Mouse (Mus musculus): Measurements from ENCODE around the gene Dnm3. TPM values are rescaled to one million over a fixed set of nuclear protein-coding genes. Genes with fewer than 3 reads are reported as not detected.

Gene Dnm3
- total and polyA plus RNA-seq, 3 experiments: not detected

DNA sequence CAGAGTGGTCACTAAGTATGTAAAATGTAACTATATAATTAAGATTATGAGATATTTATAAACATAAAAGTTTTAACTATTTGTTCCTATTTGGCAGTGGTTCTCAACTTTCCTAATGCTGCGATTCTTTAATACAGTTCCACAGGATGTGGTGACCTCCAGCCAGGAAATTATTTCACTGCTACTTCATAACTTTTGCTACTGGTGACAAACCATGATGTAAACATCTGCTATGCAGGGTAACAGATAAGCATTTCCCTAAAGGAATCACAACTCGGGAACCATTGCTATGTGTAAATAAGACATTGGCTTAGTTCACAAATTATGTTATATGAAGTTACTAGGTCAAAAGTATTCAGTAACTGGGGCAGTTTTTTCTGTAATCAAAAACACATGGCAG lies 48.9 kb downstream of the Dnm3 start:
- Histone ChIP-seq H3K27me3 (ENCODE audit: control insufficient read depth in 1 of 2, insufficient read depth in 2 of 2, low read length in 2 of 2) (no peaks in the 10 kb centered on the region), H3K27ac (ENCODE audit: control insufficient read depth, low read depth, low read length) (no peak overlapping the region), H3K4me1 (ENCODE audit: control insufficient read depth in 1 of 2, insufficient read depth in 2 of 2, low read length in 2 of 2) (no peaks in the 10 kb centered on the region), H3K36me3 (ENCODE audit: control insufficient read depth in 1 of 2, insufficient read depth in 2 of 2, low read length in 2 of 2) (no peaks in the 10 kb centered on the region), H3K79me2 (ENCODE audit: control insufficient read depth, insufficient read depth, low read length, poor library complexity) (no peaks in the 10 kb centered on the region), H3K9ac (ENCODE audit: control insufficient read depth, low read depth, low read length, poor library complexity, severe bottlenecking) (no peak overlapping the region), H3K9me3 (replicated peaks; ENCODE audit: insufficient read depth, low read length) (no peaks in the 10 kb centered on the region), H3K4me3 (ENCODE audit: control insufficient read depth in 1 of 2, insufficient read depth in 1 of 2, low read depth in 2 of 2, low read length in 2 of 2) (no peak overlapping the region)
- no peak for TF ChIP-seq RAD21 (IDR thresholded peaks at IDR 0.05; ENCODE audit: low read depth, low read length)
- TF ChIP-seq MXI1 (IDR thresholded peaks at IDR 0.05; ENCODE audit: low read depth, low read length): no peak
- TF ChIP-seq JUND (IDR thresholded peaks at IDR 0.05; ENCODE audit: low read depth, low read length): no peak
- TF ChIP-seq MAX (IDR thresholded peaks at IDR 0.05; ENCODE audit: low read length): no peak
- TF ChIP-seq ELF1 (IDR thresholded peaks at IDR 0.05; ENCODE audit: low read depth, low read length): no peak
- TF ChIP-seq ZC3H11A (IDR thresholded peaks at IDR 0.05; ENCODE audit: low read depth, low read length): no peak
- no peak for TF ChIP-seq BHLHE40 (IDR thresholded peaks at IDR 0.05; ENCODE audit: borderline replicate concordance, low read depth, low read length)
- no peak for TF ChIP-seq MAZ (IDR thresholded peaks at IDR 0.05; ENCODE audit: low read depth, low read length)
- TF ChIP-seq HCFC1 (IDR thresholded peaks at IDR 0.05; ENCODE audit: low read depth, low read length): no peak
- TF ChIP-seq USF2 (IDR thresholded peaks at IDR 0.05; ENCODE audit: borderline replicate concordance in 1 of 2, insufficient read depth in 1 of 2, low read depth in 1 of 2, low read length in 2 of 2): no peak
- TF ChIP-seq NRF1 (IDR thresholded peaks at IDR 0.05; ENCODE audit: insufficient read depth, low read depth, low read length, poor library complexity, severe bottlenecking): no peak
- TF ChIP-seq CHD2 (IDR thresholded peaks at IDR 0.05; ENCODE audit: low read length): no peak
- no peak for DNase-seq (ENCODE audit: low read depth, low spot score)

DNA sequence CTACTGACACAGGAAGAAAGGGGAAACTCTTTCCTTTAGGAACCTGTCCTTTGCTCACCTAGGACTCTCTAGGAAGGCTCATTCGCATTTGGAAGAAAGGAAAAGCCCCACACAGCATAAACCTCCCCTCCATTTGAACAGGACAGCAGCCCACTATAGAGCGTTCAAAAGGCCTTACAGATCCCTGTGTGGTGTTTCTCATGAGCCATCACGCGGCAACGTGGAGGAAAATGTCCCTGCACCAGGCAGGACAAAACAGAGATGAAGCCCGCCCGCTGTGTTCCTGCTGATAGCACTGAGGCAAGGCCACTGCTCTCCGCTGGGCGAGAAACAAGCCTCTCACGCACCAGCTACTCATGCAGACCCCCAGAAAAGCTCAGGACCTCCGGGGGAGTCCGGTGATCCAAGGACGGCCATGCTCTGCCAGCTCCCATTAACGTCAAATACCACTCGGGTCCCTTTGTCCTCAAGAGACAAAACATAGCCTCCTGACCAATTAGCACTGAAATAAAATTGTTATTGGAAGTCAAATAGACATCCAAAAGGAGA lies 51.8 kb downstream of the Dnm3 start:
- Histone ChIP-seq H3K9me3 (replicated peaks; ENCODE audit: insufficient read depth, low read length) (no peaks in the 10 kb centered on the region), H3K4me3 (ENCODE audit: control insufficient read depth in 1 of 2, insufficient read depth in 1 of 2, low read depth in 2 of 2, low read length in 2 of 2) (no peak overlapping the region), H3K9ac (ENCODE audit: control insufficient read depth, low read depth, low read length, poor library complexity, severe bottlenecking) (no peak overlapping the region), H3K4me1 (ENCODE audit: control insufficient read depth in 1 of 2, insufficient read depth in 2 of 2, low read length in 2 of 2) (no peaks in the 10 kb centered on the region), H3K27ac (ENCODE audit: control insufficient read depth, low read depth, low read length) (no peak overlapping the region), H3K79me2 (ENCODE audit: control insufficient read depth, insufficient read depth, low read length, poor library complexity) (no peaks in the 10 kb centered on the region), H3K27me3 (ENCODE audit: control insufficient read depth in 1 of 2, insufficient read depth in 2 of 2, low read length in 2 of 2) (no peaks in the 10 kb centered on the region; a peak in 1 of 4 replicates), H3K36me3 (ENCODE audit: control insufficient read depth in 1 of 2, insufficient read depth in 2 of 2, low read length in 2 of 2) (no peaks in the 10 kb centered on the region)
- TF ChIP-seq POLR2AphosphoS5 (IDR thresholded peaks at IDR 0.05; ENCODE audit: borderline replicate concordance, low read depth, low read length): no peak
- TF ChIP-seq E2F4 (IDR thresholded peaks at IDR 0.05; ENCODE audit: borderline replicate concordance, low read depth, low read length): no peak
- no peak for TF ChIP-seq USF2 (IDR thresholded peaks at IDR 0.05; ENCODE audit: borderline replicate concordance in 1 of 2, insufficient read depth in 1 of 2, low read depth in 1 of 2, low read length in 2 of 2)
- no peak for TF ChIP-seq KAT2A (conservative IDR thresholded peaks at IDR 0.05; ENCODE audit: low read depth, low read length)
- TF ChIP-seq TBP (IDR thresholded peaks at IDR 0.05; ENCODE audit: low read depth, low read length): no peak
- no peak for TF ChIP-seq ZC3H11A (IDR thresholded peaks at IDR 0.05; ENCODE audit: low read depth, low read length)
- no peak for TF ChIP-seq CTCF (IDR thresholded peaks at IDR 0.05 in 2 of 3, conservative IDR thresholded peaks at IDR 0.05 in 1 of 3; ENCODE audit: control insufficient read depth in 1 of 3, insufficient read depth in 1 of 3, low read depth in 2 of 3, low read length in 3 of 3, poor library complexity in 1 of 3, severe bottlenecking in 1 of 3)
- TF ChIP-seq MXI1 (IDR thresholded peaks at IDR 0.05; ENCODE audit: low read depth, low read length): no peak
- TF ChIP-seq ZMIZ1 (IDR thresholded peaks at IDR 0.05; ENCODE audit: low read depth, low read length): no peak
- no peak for TF ChIP-seq MYB (IDR thresholded peaks at IDR 0.05; ENCODE audit: low read depth, low read length)
- no peak for DNase-seq (ENCODE audit: low read depth, low spot score)
